Mouse (Mus musculus): Measurements from ENCODE around the gene Rab31. TPM values are rescaled to one million over a fixed set of nuclear protein-coding genes. Genes with fewer than 3 reads are reported as not detected.

The Rab31 gene
- polyA plus RNA-seq, 1 experiment from 2014 or later: 59.8 TPM

DNA sequence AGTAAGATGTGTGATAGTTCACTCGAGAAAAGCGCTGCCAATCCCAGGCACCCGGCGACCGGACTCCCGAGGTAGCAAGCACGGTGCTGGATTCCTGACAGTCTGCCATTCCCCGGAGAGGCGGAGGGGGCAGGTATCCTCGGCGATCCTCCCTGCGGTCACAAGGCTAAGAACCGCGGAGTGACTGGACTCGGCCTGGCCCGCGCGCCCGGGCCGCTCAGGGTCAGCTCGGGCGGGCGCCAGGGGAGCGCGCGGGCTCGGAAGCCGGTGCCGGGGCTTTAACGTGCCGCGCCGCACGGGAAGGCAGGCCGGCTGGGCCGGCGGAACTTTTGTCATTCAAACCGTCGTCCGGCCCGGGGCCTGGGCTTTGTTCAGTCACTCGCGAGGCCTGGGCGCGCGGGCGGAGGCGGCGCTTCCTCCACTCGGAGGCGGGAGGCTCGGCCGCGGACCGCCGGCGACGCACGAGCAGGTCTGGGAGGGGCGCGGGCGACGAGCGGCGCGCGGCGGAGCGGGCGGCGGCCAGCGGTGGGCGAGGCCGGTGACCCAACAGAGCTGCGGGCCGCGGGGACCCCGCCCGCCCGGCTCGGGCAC, 10.1 kb upstream of the Rab31 start, which contains the start of gene Ppp4r1:
TSS of gene Ppp4r1 (plus strand) at position 23 of the 591 bp plus-strand sequence.
- H3K27me3 ChIP-seq: no peaks in the 10 kb centered on the region
- H3K4me3 ChIP-seq: peak within 1 kb of the TSS; percentile 91
- H3K27ac ChIP-seq: peak within 1 kb of the TSS; percentile 99
- WGBS: under 1% methylated on average over 79 of the region's 81 CpGs
- peak; percentile 77 for ATAC-seq (ENCODE audit: insufficient number of reproducible peaks, insufficient read depth, low FRiP score, low TSS enrichment, low read depth)
- H3K4me2 ChIP-seq: peak within 1 kb of the TSS; percentile 66
- H3K9me3 ChIP-seq: no peaks in the 10 kb centered on the region
- peaks cover 20% of the 10 kb centered on the region for H3K36me3 ChIP-seq
- H3K4me1 ChIP-seq: peaks cover 19% of the 10 kb centered on the region
- peak within 1 kb of the TSS; percentile 99 for H3K9ac ChIP-seq

DNA sequence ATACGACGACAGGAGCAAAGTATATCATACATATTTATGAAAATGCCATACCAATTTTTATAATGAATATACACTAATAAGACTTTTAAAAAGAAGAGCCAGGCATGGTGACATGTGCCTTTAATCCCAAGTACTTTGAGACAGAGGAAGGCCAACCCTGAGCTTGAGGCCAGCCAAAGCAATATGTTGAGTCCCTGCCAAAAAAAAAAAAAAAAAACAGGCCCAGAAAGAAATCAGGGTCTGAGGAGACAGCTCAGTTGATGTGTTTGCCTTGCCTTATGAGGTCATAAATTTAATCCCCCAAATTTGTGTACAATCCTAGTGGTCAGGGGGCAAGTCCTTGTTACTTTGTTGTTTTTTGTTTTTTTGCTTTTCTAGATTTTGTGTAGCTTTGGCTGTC, 8.4 kb upstream of the Rab31 start:
- Histone ChIP-seq H3K9ac (no peak overlapping the region), H3K4me3 (no peak overlapping the region), H3K4me2 (no peak overlapping the region), H3K9me3 (no peaks in the 10 kb centered on the region), H3K4me1 (peaks cover 19% of the 10 kb centered on the region), H3K27ac (no peak overlapping the region), H3K27me3 (no peaks in the 10 kb centered on the region), H3K36me3 (peaks cover 10% of the 10 kb centered on the region)
- ATAC-seq (ENCODE audit: insufficient number of reproducible peaks, insufficient read depth, low FRiP score, low TSS enrichment, low read depth): no peak
- WGBS: 95% methylated on average over 2 of the region's 2 CpGs

DNA sequence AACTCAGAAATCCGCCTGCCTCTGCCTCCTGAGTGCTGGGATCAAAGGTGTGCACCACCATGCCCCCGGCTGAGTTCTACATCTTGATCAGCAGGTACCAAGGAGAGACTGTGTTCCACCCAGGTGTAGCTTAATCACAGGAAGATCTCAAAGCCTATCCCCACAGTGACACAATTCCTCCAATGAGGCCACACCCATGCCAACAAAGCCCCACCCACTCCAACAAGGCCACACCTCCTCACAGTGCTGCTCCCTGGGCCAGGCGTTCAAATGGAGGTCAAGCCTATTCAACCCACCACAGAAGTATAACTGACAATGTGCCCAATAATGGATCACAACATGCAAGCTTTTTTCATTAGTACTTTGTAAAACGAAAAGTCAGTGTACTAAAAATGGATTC, 4.9 kb upstream of the Rab31 start:
- no peak overlapping the region for H3K27ac ChIP-seq
- H3K9ac ChIP-seq: no peak overlapping the region
- no peak for ATAC-seq (ENCODE audit: insufficient number of reproducible peaks, insufficient read depth, low FRiP score, low TSS enrichment, low read depth)
- H3K4me1 ChIP-seq: peaks cover 14% of the 10 kb centered on the region
- H3K27me3 ChIP-seq: no peaks in the 10 kb centered on the region
- H3K9me3 ChIP-seq: no peaks in the 10 kb centered on the region
- H3K4me2 ChIP-seq: no peak overlapping the region
- H3K4me3 ChIP-seq: no peak overlapping the region
- WGBS: 84% methylated on average over 4 of the region's 4 CpGs
- H3K36me3 ChIP-seq: no peaks in the 10 kb centered on the region

DNA sequence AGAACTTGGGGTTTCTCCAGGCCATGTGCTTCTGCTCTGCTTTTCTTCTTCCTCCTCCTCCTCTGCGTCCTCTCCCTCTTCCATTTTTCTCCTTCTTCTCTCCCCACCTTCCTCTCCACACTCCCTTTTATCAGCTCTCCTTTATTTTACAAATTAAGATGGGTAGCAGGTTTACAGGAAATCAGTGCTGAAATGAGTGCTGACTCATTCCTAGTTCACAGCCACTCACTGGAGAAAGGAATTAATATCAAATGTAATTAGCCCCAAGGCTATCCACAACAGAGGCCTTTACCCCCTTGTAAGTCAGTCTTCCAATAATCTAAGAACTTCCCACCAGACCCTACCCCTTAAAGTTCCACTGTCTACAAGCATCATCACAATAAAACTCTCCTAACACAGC, 3.7 kb upstream of the Rab31 start:
- Histone ChIP-seq H3K27me3 (no peaks in the 10 kb centered on the region), H3K4me3 (no peak overlapping the region), H3K9ac (no peak overlapping the region), H3K9me3 (no peaks in the 10 kb centered on the region), H3K36me3 (no peaks in the 10 kb centered on the region), H3K27ac (no peak overlapping the region), H3K4me2 (no peak overlapping the region), H3K4me1 (peaks cover 14% of the 10 kb centered on the region)
- 70% methylated on average over 1 of the region's 1 CpGs for WGBS
- ATAC-seq (ENCODE audit: insufficient number of reproducible peaks, insufficient read depth, low FRiP score, low TSS enrichment, low read depth): no peak

DNA sequence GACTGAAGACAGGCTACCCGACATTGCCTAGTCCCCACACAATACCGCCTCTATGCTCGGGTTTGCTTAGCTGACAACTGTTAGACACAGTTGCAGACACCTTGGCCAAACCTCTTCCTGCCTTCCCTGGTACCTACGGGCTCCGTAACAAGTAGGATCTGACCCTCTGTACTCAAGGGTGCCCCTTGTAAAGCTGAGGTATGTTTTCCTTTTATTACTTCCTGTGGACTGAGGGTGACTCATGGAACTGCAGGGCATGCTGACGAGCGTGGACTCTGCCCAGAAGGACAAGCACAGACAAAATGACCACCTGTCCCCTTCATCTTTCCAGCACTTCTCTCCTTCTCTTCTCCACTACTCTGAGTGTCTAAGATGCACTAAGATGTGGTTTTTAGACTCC, 1.9 kb upstream of the Rab31 start:
- no peak for ATAC-seq (ENCODE audit: insufficient number of reproducible peaks, insufficient read depth, low FRiP score, low TSS enrichment, low read depth)

DNA sequence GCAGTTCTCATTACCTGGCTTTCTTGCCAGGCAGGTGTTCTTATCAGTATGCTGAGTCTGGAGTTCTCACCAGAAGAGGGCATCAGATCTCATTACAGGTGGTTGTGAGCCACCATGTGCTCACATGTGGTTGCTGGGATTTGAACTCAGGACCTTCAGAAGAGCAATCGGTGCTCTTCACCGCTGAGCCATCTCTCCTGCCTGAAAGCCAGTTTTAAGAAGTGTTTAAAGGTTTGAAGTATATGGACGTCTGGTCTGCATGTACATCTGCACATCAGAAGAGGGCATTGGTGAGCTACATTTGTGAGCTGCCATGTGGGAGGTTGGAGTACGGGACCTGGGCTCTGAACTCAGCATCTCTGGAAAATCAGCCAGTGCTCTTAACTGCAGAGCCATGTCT, 1.1 kb upstream of the Rab31 start:
- WGBS: 59% methylated on average over 4 of the region's 4 CpGs
- Histone ChIP-seq H3K4me3 (no peak overlapping the region), H3K27ac (no peak overlapping the region), H3K4me1 (peaks cover 31% of the 10 kb centered on the region), H3K9me3 (no peaks in the 10 kb centered on the region), H3K9ac (no peak overlapping the region), H3K27me3 (no peaks in the 10 kb centered on the region), H3K4me2 (no peak overlapping the region), H3K36me3 (no peaks in the 10 kb centered on the region)
- no peak for ATAC-seq (ENCODE audit: insufficient number of reproducible peaks, insufficient read depth, low FRiP score, low TSS enrichment, low read depth)

More for the DNA sequence above, 1.9 kb upstream of the Rab31 start:
- H3K27ac ChIP-seq: no peak overlapping the region
- WGBS: 52% methylated on average over 7 of the region's 7 CpGs
- no peaks in the 10 kb centered on the region for H3K9me3 ChIP-seq
- no peaks in the 10 kb centered on the region for H3K36me3 ChIP-seq
- H3K9ac ChIP-seq: no peak overlapping the region
- no peak overlapping the region for H3K4me2 ChIP-seq
- no peak overlapping the region for H3K4me3 ChIP-seq
- peaks cover 23% of the 10 kb centered on the region for H3K4me1 ChIP-seq
- H3K27me3 ChIP-seq: no peaks in the 10 kb centered on the region

DNA sequence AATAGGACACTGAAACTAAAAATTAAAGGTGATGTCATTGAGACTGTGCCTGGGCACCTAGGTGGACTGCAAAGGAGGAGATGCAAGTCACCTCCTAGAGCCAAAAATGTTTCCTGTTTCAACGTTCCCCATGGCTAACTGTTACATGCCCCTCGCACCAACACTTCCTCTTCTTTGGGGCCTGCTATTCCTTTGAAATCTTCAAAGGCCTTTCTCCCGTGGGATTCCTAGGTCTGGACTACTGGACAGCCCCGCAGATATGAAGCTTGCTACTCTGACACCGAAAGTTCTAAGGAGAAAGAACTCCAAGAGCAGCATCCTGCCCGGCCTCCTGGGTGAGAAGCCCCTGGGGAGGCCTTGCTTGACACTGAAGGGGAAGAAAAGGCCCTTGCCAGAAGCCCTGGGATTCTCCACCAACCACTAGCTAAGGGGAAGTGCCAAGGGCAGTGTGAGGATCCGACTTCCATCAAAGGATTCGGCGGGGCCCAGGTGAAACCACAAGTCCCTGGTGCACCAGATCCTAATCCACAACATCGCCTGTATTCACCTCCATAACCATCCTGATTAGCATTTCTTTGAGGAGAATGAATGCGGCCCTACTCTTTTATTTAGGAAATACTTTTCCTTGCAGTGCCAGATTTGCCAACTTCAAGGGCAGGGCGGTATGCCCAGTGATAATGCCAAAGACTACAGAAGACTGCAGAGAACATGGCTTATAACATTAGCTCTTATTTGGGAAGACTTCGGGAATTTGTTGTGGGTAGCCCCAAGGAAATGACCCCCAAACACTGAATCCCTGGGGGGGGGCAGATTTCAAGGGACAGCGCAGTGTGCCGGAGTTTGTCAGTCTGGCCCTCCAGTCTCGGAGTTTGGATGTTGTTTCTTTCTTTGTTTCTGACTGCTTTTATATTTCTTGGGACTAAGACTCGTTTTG, 1.3 kb downstream of the Rab31 start:
- Histone ChIP-seq H3K36me3 (no peaks in the 10 kb centered on the region), H3K9me3 (no peaks in the 10 kb centered on the region), H3K4me2 (peak overlapping the region; percentile 85), H3K4me1 (peaks cover 36% of the 10 kb centered on the region), H3K27ac (no peak overlapping the region), H3K27me3 (no peaks in the 10 kb centered on the region), H3K4me3 (peak overlapping the region; percentile 79), H3K9ac (peak overlapping the region; percentile 87)
- WGBS: 19% methylated on average over 17 of the region's 17 CpGs
- no peak for ATAC-seq (ENCODE audit: insufficient number of reproducible peaks, insufficient read depth, low FRiP score, low TSS enrichment, low read depth)

DNA sequence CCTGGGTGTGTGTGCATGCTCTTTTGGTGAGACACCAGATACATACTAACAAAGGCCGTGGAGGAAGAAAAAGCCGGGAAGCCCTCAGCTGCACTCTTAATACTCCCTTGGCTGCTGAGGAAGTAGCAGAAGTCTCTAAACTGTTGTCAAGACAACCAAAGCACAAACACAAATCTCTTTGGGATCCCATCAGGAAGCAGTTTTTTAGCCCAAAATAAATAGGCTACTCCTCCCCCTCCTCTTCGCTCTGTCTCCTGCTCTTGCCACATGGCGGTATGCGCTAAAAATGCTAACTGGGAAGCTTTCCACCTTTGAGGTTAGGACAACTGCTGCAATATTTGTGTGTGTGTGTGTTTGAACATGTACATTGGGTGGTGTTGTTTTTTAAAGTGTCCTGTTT, 4.1 kb downstream of the Rab31 start:
- H3K4me1 ChIP-seq: peaks cover 36% of the 10 kb centered on the region
- H3K36me3 ChIP-seq: no peaks in the 10 kb centered on the region
- ATAC-seq (ENCODE audit: insufficient number of reproducible peaks, insufficient read depth, low FRiP score, low TSS enrichment, low read depth): no peak
- no peak overlapping the region for H3K27ac ChIP-seq
- no peak overlapping the region for H3K4me3 ChIP-seq
- no peak overlapping the region for H3K9ac ChIP-seq
- H3K9me3 ChIP-seq: no peaks in the 10 kb centered on the region
- WGBS: 60% methylated on average over 5 of the region's 5 CpGs
- H3K27me3 ChIP-seq: no peaks in the 10 kb centered on the region
- no peak overlapping the region for H3K4me2 ChIP-seq

DNA sequence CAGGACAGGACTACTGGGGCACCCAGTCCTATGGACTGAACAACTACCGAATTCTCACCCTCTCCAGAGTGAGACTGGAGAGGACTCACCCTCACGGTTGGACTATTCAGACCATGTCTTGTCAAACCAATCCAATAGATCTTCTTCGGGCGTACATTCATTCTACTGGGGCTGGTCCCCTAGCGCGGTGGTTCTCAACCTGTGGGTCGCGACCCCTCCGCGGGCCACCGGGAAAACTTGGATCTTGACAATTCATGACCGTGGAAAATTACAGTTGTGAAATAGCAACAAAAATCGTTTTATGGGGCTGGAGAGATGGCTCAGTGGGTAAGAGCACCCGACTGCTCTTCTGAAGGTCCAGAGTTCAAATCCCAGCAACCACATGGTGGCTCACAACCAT, 9.3 kb downstream of the Rab31 start:
- H3K9ac ChIP-seq: no peak overlapping the region
- H3K27ac ChIP-seq: no peak overlapping the region
- H3K4me1 ChIP-seq: peaks cover under 1% of the 10 kb centered on the region; the same call in 1 of the 2 replicates
- no peak overlapping the region for H3K4me3 ChIP-seq
- no peaks in the 10 kb centered on the region for H3K27me3 ChIP-seq
- no peak for ATAC-seq (ENCODE audit: insufficient number of reproducible peaks, insufficient read depth, low FRiP score, low TSS enrichment, low read depth)
- H3K9me3 ChIP-seq: no peaks in the 10 kb centered on the region
- WGBS: 93% methylated on average over 14 of the region's 14 CpGs
- H3K4me2 ChIP-seq: no peak overlapping the region
- peaks cover 13% of the 10 kb centered on the region for H3K36me3 ChIP-seq

DNA sequence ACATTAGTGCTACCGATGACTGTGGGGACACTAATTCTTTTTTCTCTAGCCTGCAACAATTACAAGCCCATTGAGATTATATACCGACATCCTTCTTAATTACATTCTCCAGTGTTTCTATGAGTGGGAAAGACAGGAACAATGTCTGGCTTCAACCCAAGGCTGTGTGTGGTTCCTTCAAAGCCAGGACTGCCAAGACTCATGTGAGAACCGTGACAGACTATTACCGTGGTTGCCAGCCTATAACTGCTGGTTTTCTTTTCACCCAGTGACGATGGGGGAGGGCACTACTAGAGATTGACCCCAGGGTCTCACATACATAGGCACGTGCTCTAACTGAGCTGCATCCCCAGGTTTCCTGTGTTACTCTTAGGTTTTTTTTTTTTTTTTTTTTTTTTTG, 15.4 kb downstream of the Rab31 start:
- Histone ChIP-seq H3K27ac (no peak overlapping the region), H3K36me3 (peaks cover 20% of the 10 kb centered on the region), H3K9ac (no peak overlapping the region), H3K4me1 (no peaks in the 10 kb centered on the region), H3K27me3 (no peaks in the 10 kb centered on the region), H3K4me2 (no peak overlapping the region), H3K9me3 (peaks cover 5% of the 10 kb centered on the region; the same call in 1 of the 2 replicates), H3K4me3 (no peak overlapping the region)
- 66% methylated on average over 6 of the region's 6 CpGs for WGBS
- ATAC-seq (ENCODE audit: insufficient number of reproducible peaks, insufficient read depth, low FRiP score, low TSS enrichment, low read depth): no peak

DNA sequence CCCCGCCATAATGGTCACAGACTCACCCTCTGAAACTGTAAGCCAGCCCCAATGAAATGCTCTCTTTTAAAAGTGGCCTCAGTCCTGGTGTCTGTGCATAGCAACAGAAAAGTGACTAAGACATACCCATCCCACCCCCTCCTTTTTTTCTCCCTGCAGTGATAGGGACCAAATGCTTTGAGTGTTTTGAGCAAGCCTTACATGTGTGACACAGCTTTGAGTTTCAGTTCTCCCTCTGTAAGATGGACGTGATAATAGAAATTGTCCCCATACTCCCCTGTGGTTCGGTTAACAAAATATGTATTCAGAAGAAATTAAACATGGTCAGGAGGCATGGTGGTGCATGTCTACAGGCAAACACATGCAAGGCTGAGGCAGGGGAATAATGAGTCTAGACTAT, 16.7 kb downstream of the Rab31 start:
- WGBS: 92% methylated on average over 3 of the region's 3 CpGs
- H3K4me2 ChIP-seq: no peak overlapping the region
- peaks cover 5% of the 10 kb centered on the region; the same call in 1 of the 2 replicates for H3K9me3 ChIP-seq

DNA sequence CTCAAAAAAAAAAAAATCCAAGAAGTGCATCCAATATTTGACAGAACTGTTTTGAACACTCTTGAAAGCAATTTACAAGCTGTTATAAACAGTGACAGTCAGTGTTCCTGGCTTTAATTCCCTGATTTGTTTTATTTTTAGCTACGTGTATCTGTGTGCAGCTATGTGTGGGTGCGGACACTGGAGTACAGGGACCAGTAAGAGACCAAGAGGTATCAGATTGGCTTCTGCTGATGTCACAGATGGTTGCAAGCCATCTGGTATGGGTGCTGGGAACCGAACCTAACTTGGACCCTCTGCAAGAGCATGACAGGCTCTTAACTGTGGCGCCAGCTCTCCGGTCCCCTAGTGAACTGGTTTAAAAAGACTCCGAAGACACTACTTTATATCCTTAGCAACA, 19.4 kb downstream of the Rab31 start:
- Histone ChIP-seq H3K36me3 (peaks cover 13% of the 10 kb centered on the region), H3K27me3 (no peaks in the 10 kb centered on the region), H3K4me1 (no peaks in the 10 kb centered on the region), H3K9me3 (peaks cover 5% of the 10 kb centered on the region; the same call in 1 of the 2 replicates), H3K9ac (no peak overlapping the region), H3K4me3 (no peak overlapping the region), H3K4me2 (no peak overlapping the region), H3K27ac (no peak overlapping the region)
- no peak for ATAC-seq (ENCODE audit: insufficient number of reproducible peaks, insufficient read depth, low FRiP score, low TSS enrichment, low read depth)
- 98% methylated on average over 6 of the region's 6 CpGs for WGBS

More for the DNA sequence above, 16.7 kb downstream of the Rab31 start:
- Histone ChIP-seq H3K9ac (no peak overlapping the region), H3K27me3 (no peaks in the 10 kb centered on the region), H3K36me3 (peaks cover 20% of the 10 kb centered on the region), H3K4me3 (no peak overlapping the region), H3K27ac (no peak overlapping the region), H3K4me1 (no peaks in the 10 kb centered on the region)
- no peak for ATAC-seq (ENCODE audit: insufficient number of reproducible peaks, insufficient read depth, low FRiP score, low TSS enrichment, low read depth)
